Mouse (Mus musculus) lung, embryonic 14.5 days (tissue): ENCODE data around the gene Fcgr3. TPM values are rescaled to one million over a fixed set of nuclear protein-coding genes. Genes with fewer than 3 reads are reported as not detected.
"Not testable (repeated sequence)": the region's sequence is repeated elsewhere in the genome, so short reads cannot be mapped to it uniquely, and the experiment has no call there.

Experiments used
- ATAC-seq: fragments of 200-750 bp; cut with Nextera tagmentation; 2 replicates; pipeline ENCODE4 v1.8.0; 2017; ENCODE audit warnings: mild to moderate bottlenecking, moderate TSS enrichment, moderate library complexity; ENCODE audit not compliant: insufficient read depth
- DNase-seq: peaks from one replicate; pipeline ENCODE4 v3.0.0-alpha.2; 2015
- H3K27ac ChIP-seq: fragments of 300-500 bp; sonication (generic); 2 replicates; pipeline ENCODE4 v1.5.1; 2014; ENCODE audit warnings: low read depth, mild to moderate bottlenecking, moderate library complexity
- H3K27me3 ChIP-seq: fragments of 300-500 bp; sonication (generic); 2 replicates; pipeline ENCODE4 v1.6.1; 2014; ENCODE audit warnings: low read length, control low read depth; ENCODE audit not compliant: insufficient read depth
- H3K36me3 ChIP-seq: fragments of 300-500 bp; sonication (generic); 2 replicates; pipeline ENCODE4 v1.6.1; 2014; ENCODE audit warnings: control low read depth; ENCODE audit not compliant: insufficient read depth
- H3K4me1 ChIP-seq: fragments of 300-500 bp; sonication (generic); 2 replicates; pipeline ENCODE4 v1.6.1; 2014; ENCODE audit warnings: antibody characterized with exemption, control low read depth; ENCODE audit not compliant: insufficient read depth
- H3K4me2 ChIP-seq: fragments of 300-500 bp; sonication (generic); 2 replicates; pipeline ENCODE4 v1.6.1; 2014; ENCODE audit warnings: mild to moderate bottlenecking
- H3K4me3 ChIP-seq: fragments of 300-500 bp; sonication (generic); 2 replicates; pipeline ENCODE4 v1.5.1; 2014; ENCODE audit warnings: low read depth, low read length
- H3K9ac ChIP-seq: fragments of 300-500 bp; sonication (generic); 2 replicates; pipeline ENCODE4 v1.6.1; 2014
- H3K9me3 ChIP-seq: fragments of 300-500 bp; sonication (generic); 2 replicates; pipeline ENCODE4 v1.6.1; 2016; ENCODE audit warnings: low read depth, low read length, control low read depth
- WGBS: fragments of 180-500 bp; shearing (Covaris S2); extraction: QIAGEN DNeasy Blood & Tissue Kit; methylation state at CpG from one replicate; pipeline ENCODE4 v1.1.7; 2014; 5-methylcytosine and 5-hydroxymethylcytosine counted together
- polyA plus RNA-seq: library from polyadenylated mRNA; unstranded; fragments of >200 nt; fragmentation: Nextera tagmentation; extraction: Ambion mirVana; gene quantifications from 2 replicates; pipeline ENCODE4 v1.2.1, GENCODE M21; 2014

The Fcgr3 gene
- polyA plus RNA-seq, 1 experiment from 2014 or later = 10.8 TPM

DNA sequence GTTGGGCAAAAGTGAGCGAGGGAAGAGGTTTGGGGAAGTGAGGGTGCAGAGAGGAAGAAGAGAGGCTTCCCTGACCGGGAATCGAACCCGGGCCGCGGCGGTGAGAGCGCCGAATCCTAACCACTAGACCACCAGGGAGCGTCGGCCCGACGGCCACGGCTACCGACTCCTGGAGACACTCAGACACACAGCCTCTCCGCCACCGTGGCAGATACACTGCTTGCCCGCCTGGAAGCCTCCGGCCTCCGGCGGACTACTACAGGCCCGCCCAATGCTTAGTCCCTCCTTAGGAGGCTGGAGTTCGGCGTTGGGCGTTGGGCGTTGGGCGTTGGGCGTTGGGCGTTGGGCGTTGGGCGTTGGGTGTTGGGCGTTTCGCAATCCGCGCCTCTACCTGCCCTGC lies 7.0 kb upstream of the Fcgr3 start:
- not testable (repeated sequence) for H3K9me3 ChIP-seq, DNase-seq, H3K4me3 ChIP-seq, H3K27ac ChIP-seq, H3K9ac ChIP-seq, H3K36me3 ChIP-seq, H3K4me2 ChIP-seq, H3K4me1 ChIP-seq
- peaks cover 24% of the 10 kb centered on the region for H3K27me3 ChIP-seq
- WGBS = no CpG with 5 or more reads among the region's 35 CpGs
- peak; percentile 67 for ATAC-seq

DNA sequence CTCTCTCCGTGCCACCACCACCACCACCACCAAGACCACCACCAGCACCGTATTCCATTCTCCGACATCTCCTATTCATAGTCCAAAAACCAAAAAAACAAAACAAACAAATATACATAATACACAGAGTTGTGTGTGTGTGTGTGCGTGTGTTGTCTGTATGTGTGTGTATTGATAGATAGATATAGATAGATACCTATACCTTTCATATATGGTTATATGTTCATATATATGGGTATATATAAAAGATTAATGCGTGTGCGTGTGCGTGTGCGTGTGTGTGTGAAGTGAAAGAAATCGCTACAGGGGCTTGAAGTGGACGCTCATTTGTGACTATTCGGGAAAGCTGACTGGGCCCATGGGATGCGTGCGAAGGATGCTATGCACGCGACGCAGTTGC lies 6.1 kb upstream of the Fcgr3 start:
- Histone ChIP-seq H3K4me2 (peak overlapping the region; percentile 32), H3K27me3 (peaks cover 25% of the 10 kb centered on the region)
- not testable (repeated sequence) for DNase-seq, H3K9me3 ChIP-seq, H3K4me1 ChIP-seq, ATAC-seq, H3K9ac ChIP-seq, H3K27ac ChIP-seq, H3K36me3 ChIP-seq, H3K4me3 ChIP-seq
- WGBS = 23% methylated on average over 11 of the region's 16 CpGs

GRCm38 (mm10) chr1:171069508-171069907 lies 4.8 kb upstream of the Fcgr3 start:
- H3K36me3 ChIP-seq, ATAC-seq, H3K4me3 ChIP-seq, H3K27ac ChIP-seq, H3K4me2 ChIP-seq, H3K9me3 ChIP-seq, H3K4me1 ChIP-seq, H3K9ac ChIP-seq: not testable (repeated sequence)
- H3K27me3 ChIP-seq = peaks cover 29% of the 10 kb centered on the region
- 55% methylated on average over 3 of the region's 3 CpGs for WGBS
- peak; percentile 61 for DNase-seq

- 45% methylated on average over 5 of the region's 5 CpGs for WGBS
Measured at GRCm38 (mm10) chr1:171067928-171068327, 3.2 kb upstream of the Fcgr3 start.

GRCm38 (mm10) chr1:171066583-171066982 lies 1.8 kb upstream of the Fcgr3 start:
- H3K27me3 ChIP-seq = peaks cover 29% of the 10 kb centered on the region
- peak; percentile 47 for ATAC-seq
- not testable (repeated sequence) for H3K36me3 ChIP-seq, H3K4me2 ChIP-seq, H3K4me1 ChIP-seq, H3K4me3 ChIP-seq, DNase-seq, H3K9me3 ChIP-seq, H3K27ac ChIP-seq, H3K9ac ChIP-seq
- 24% methylated on average over 2 of the region's 10 CpGs for WGBS

More at GRCm38 (mm10) chr1:171067928-171068327, 3.2 kb upstream of the Fcgr3 start:
- not testable (repeated sequence) for ATAC-seq, H3K36me3 ChIP-seq, H3K4me1 ChIP-seq, H3K4me3 ChIP-seq, H3K4me2 ChIP-seq, H3K27ac ChIP-seq, DNase-seq, H3K9me3 ChIP-seq, H3K9ac ChIP-seq
- H3K27me3 ChIP-seq = peaks cover 29% of the 10 kb centered on the region

- 7% methylated on average over 26 of the region's 45 CpGs for WGBS
- peak; percentile 3 for ATAC-seq
Measured at GRCm38 (mm10) chr1:171065768-171066167, 1.0 kb upstream of the Fcgr3 start.

GRCm38 (mm10) chr1:171065243-171065587 lies 480 bp upstream of the Fcgr3 start:
- not testable (repeated sequence) for DNase-seq, H3K4me1 ChIP-seq, H3K9me3 ChIP-seq, H3K27ac ChIP-seq, H3K36me3 ChIP-seq, H3K9ac ChIP-seq
- H3K4me2 ChIP-seq = peak overlapping the region; percentile 50
- peak overlapping the region; percentile 36 for H3K4me3 ChIP-seq
- peak; percentile 64 for ATAC-seq
- WGBS = 1% methylated on average over 12 of the region's 35 CpGs
- H3K27me3 ChIP-seq = peaks cover 25% of the 10 kb centered on the region

More at GRCm38 (mm10) chr1:171065768-171066167, 1.0 kb upstream of the Fcgr3 start:
- not testable (repeated sequence) for H3K27ac ChIP-seq, H3K4me1 ChIP-seq, H3K9ac ChIP-seq, H3K9me3 ChIP-seq, DNase-seq, H3K36me3 ChIP-seq
- H3K4me2 ChIP-seq = peak overlapping the region; percentile 51
- H3K4me3 ChIP-seq = peak overlapping the region; percentile 29
- peaks cover 26% of the 10 kb centered on the region for H3K27me3 ChIP-seq

DNA sequence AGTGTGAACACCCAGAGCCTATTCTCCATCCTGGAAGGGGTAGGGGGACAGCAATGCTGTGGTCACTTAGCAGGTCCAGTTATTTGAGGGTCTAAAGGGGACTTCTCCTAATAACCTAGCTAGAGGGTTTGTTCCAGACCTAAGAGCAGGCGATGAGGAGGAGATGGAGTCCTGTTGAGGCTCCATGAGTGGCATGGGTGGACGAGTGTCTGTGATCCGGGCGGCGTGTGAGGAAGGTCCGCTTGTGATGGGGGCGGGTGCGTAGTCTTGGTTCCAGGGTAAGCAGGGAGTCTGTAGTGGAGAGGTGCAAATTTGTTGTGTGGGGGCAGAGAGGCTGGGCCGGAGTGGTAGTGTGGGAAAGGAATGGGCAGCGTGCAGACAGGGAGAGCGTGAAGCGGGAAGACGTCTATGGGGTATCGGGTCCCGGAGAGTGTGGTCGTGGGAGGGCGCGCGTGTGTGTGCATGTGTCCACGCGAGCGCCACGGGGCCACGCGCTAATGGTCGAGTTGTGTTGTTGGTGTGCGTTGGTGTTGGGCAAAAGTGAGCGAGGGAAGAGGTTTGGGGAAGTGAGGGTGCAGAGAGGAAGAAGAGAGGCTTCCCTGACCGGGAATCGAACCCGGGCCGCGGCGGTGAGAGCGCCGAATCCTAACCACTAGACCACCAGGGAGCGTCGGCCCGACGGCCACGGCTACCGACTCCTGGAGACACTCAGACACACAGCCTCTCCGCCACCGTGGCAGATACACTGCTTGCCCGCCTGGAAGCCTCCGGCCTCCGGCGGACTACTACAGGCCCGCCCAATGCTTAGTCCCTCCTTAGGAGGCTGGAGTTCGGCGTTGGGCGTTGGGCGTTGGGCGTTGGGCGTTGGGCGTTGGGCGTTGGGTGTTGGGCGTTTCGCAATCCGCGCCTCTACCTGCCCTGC lies 905 bp downstream of the Fcgr3 start:
- H3K4me2 ChIP-seq = peak overlapping the region; percentile 50
- peaks cover 17% of the 10 kb centered on the region for H3K27me3 ChIP-seq
- not testable (repeated sequence) for H3K9me3 ChIP-seq, H3K36me3 ChIP-seq, H3K27ac ChIP-seq, H3K9ac ChIP-seq, H3K4me1 ChIP-seq
- 8% methylated on average over 36 of the region's 61 CpGs for WGBS
- peak overlapping the region; percentile 36 for H3K4me3 ChIP-seq
- peak; percentile 76 for ATAC-seq
- peak; percentile 32 for DNase-seq
